Mouse (Mus musculus) skeletal muscle tissue, postnatal 0 days (tissue): Measurements from ENCODE around the gene Arl6ip5. TPM values are rescaled to one million over a fixed set of nuclear protein-coding genes. Genes with fewer than 3 reads are reported as not detected.

ENCODE experiments used
- polyA plus RNA-seq: library from polyadenylated mRNA; unstranded; fragments of >200 nt; fragmentation: Nextera tagmentation; extraction: Ambion mirVana; gene quantifications from 2 replicates; pipeline ENCODE4 v1.2.1, GENCODE M21; 2015

The Arl6ip5 gene
- polyA plus RNA-seq = 295 and 323 TPM in 2 replicates

GRCm38 (mm10) chr6:97210191-97210961 is at the start of gene Arl6ip5:
Gene Arl6ip5 (plus strand): TSS chr6:97210689.

GRCm38 (mm10) chr6:97178491-97179366 is 31.8 kb upstream of the Arl6ip5 start, which contains the start of gene Tmf1:
Gene Tmf1 (minus strand): TSS chr6:97179122.

GRCm38 (mm10) chr6:97205439-97205885 is 5.0 kb upstream of the Arl6ip5 start, which contains the start of gene Uba3:
Gene Uba3 (minus strand): TSS chr6:97205647.

GRCm38 (mm10) chr6:97252711-97253221 is 42.3 kb downstream of the Arl6ip5 start, which contains the start of gene Lmod3:
Gene Lmod3 (minus strand): TSS chr6:97252759.

Other genes starting within 250 kb of the Arl6ip5 start
- 1.6 and 2.1 TPM in 2 replicates for gene Fam19a4, start 150.3 kb upstream of the Arl6ip5 start, polyA plus RNA-seq
- gene Eogt, start 61.5 kb upstream of the Arl6ip5 start, polyA plus RNA-seq = 3.2 and 4.4 TPM in 2 replicates
- gene Tmf1, start 31.6 kb upstream of the Arl6ip5 start, polyA plus RNA-seq = 27.3 and 27.6 TPM in 2 replicates
- 51.1 and 55.2 TPM in 2 replicates for gene Uba3, start 5.0 kb upstream of the Arl6ip5 start, polyA plus RNA-seq
- gene Lmod3, start 42.1 kb downstream of the Arl6ip5 start, polyA plus RNA-seq = 107 and 120 TPM in 2 replicates